Mouse (Mus musculus) cerebellum, postnatal 10 days (tissue): ENCODE data around the gene 2310009B15Rik.

Source experiments
- DNase-seq, 2 experiments: peaks; one replicate each; pipeline ENCODE4 v3.0.0; 2021; ENCODE audit warnings: mixed read lengths in 2 of 2

2310009B15Rik gene

GRCm38 (mm10) chr1:138842315-138842714 is 14.3 kb downstream of the 2310009B15Rik start:
- peak; percentile 44 to 45 for DNase-seq

- peak; percentile 71 to 73 for DNase-seq
Observed at GRCm38 (mm10) chr1:138841306-138842095, 15.2 kb downstream of the 2310009B15Rik start.

GRCm38 (mm10) chr1:138840440-138841305 is 16.0 kb downstream of the 2310009B15Rik start:
- DNase-seq: peak in 1 of 2 experiments; percentile 40

DNA sequence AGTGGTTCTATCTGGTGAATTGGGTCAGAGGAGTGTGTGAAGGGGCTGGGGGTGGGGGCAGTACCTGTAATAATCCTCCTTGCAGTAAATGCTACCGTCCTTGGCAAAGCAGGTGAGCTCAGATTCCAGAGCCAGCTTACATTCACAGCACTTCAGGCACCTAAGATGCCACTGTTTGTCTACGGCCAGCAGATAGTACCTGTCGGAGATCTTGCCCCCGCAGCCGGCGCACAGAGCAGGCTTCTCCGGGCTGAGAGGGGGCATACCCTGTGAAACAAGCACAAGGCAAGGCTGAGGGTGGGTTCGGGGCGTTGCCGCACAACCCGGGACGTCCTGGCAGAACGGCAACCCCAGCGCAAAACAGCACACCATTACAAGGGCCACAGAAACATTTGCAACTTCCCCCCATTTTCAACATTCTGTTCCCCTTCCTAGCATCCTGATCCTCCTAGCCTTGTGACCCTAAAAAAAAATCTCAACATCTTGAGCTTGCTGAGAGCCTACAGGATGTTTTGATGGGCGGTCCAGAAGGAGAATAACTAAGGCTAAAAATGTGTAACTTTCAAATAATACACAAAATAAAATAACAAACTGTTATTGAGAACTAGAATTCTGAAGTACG is 16.7 kb downstream of the 2310009B15Rik start:
- DNase-seq: peak in 1 of 2 experiments; percentile 38

- no peak for DNase-seq
Observed at GRCm38 (mm10) chr1:138839291-138839690, 17.4 kb downstream of the 2310009B15Rik start.

- peak; percentile 41 to 46 for DNase-seq
Observed at GRCm38 (mm10) chr1:138837786-138838743, 18.6 kb downstream of the 2310009B15Rik start.

- DNase-seq: peak; percentile 67 to 82
Observed at GRCm38 (mm10) chr1:138835355-138835900, 21.2 kb downstream of the 2310009B15Rik start.

- DNase-seq: peak in 1 of 2 experiments; percentile 41
Observed at GRCm38 (mm10) chr1:138831309-138831708, 25.3 kb downstream of the 2310009B15Rik start.

GRCm38 (mm10) chr1:138826841-138827240 is 29.8 kb downstream of the 2310009B15Rik start:
- no peak for DNase-seq

GRCm38 (mm10) chr1:138822985-138823322 is 33.7 kb downstream of the 2310009B15Rik start:
- no peak for DNase-seq

DNA sequence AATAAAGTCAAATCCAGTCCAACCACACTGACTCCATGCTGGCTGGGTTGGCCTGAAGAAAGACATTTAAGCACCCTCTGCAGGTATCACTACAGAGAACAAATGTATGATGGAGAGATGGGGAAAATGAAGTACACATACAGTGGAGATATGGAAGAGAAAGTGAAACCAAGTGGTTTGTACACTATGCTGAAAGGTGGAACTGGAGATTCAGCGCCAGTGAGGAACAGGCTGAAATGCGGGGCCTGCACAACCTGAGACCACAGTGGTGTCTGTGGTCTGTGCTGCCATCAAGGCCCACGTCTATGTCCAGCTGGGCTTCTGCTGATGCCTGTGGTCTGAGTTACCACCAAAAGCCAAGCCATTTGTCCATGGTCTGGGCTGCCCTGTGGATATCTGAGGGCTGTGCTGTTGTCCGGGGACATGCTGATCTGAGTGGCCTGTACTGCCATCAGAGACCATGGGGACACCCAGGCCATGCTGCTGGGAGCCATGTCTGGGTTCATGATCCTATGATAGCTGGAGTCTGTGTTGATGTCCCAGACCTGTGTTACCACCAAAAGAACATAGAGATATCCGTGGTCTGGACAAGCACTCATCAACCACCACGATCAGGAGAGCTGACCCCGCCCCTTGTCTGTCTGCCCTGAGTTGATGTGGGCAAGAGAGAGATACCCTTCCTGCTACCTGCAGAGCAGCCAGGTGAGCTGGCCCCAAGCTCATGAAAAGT is 34.2 kb downstream of the 2310009B15Rik start:
- no peak for DNase-seq
